Mouse (Mus musculus): Measurements from ENCODE around the gene Brd7. TPM values are rescaled to one million over a fixed set of nuclear protein-coding genes. Genes with fewer than 3 reads are reported as not detected.

Brd7 gene
- total and polyA plus RNA-seq, 2 experiments: 12.7 to 22.7 TPM

DNA sequence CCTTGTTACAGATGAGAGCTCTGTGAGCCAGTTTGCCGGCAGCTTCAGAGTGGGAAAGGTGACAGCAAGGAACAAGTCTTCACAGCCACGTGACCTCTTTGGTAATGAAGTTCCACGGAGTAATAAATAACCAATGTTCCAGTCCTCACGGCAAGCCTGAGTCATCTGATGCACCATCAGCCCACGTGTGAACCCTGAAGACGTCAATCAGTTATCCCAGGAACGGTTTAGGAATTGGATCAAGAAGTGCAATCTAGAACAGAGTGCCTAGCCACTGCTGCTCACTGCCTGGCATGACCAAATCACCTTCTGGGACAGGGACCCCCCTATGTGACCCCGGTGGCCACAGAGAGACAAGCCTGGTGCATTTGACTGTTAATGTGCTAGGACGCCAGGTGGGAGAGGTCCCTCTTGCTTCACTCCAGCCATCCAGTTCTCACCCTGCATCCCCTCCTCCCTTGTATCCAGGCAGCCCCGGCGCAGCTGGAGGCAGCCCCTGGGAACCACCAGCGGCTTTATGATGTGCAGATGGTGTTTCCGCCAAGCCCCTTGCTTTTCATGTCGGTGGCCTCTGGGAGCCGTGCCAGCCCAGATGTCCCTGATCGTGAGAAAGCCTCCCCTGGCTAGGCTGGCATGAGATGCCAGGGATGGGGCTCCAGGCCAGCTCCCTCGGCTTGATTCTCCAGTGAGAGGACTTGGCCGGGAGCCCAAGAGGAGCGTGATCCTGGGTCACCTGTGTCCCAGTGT lies 15.0 kb upstream of the Brd7 start:
- no peaks in the 10 kb centered on the region for H3K79me2 ChIP-seq (ENCODE audit: control insufficient read depth, insufficient read depth, low read length)
- TF ChIP-seq CTCF (IDR thresholded peaks at IDR 0.05; ENCODE audit: low read depth, low read length) (no peak), POLR2A (IDR thresholded peaks at IDR 0.05; ENCODE audit: extremely low read depth, insufficient read depth, low read length) (no peak)
- no peak for DNase-seq (ENCODE audit: extremely low read depth, low read depth, low spot score)
- 64% methylated on average over 19 of the region's 19 CpGs for WGBS
- H3K27me3 ChIP-seq (ENCODE audit: control insufficient read depth, insufficient read depth, low read length): peaks cover 3% of the 10 kb centered on the region; the same call in 1 of the 2 replicates
- H3K4me1 ChIP-seq (ENCODE audit: control insufficient read depth, insufficient read depth, low read length): no peaks in the 10 kb centered on the region
- no peaks in the 10 kb centered on the region for H3K36me3 ChIP-seq (ENCODE audit: control insufficient read depth, insufficient read depth, low read length)
- no peak overlapping the region for H3K27ac ChIP-seq (replicated peaks; ENCODE audit: insufficient read depth, low read depth, low read length)
- H3K4me3 ChIP-seq (ENCODE audit: insufficient read depth, low read depth, low read length): no peak overlapping the region
- no peak overlapping the region for H3K9ac ChIP-seq (ENCODE audit: low read depth, low read length)

DNA sequence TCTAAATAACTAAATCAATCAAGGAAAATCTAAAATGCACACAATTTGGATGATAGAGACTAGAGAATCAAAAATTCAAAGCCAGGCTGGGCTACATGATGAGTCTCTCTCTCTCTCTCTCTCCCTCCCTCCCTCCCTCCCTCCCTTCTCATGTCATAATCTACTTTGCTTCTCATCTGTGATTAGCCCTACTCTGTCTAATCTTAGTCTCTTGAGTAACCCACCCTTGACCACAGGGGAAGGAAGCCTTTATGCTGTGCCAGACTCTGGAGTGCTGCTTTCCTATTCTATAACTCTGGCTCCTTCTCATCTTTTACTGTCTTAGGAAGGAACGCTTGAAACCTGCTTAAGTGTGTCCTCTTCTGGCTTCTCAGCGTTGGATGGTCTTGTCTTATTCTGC lies 9.5 kb upstream of the Brd7 start:
- no peak overlapping the region for H3K9ac ChIP-seq (ENCODE audit: low read depth, low read length)
- DNase-seq (ENCODE audit: extremely low read depth, low read depth, low spot score): no peak
- H3K4me3 ChIP-seq (ENCODE audit: insufficient read depth, low read depth, low read length): no peak overlapping the region
- H3K27me3 ChIP-seq (ENCODE audit: control insufficient read depth, insufficient read depth, low read length): no peaks in the 10 kb centered on the region
- no peaks in the 10 kb centered on the region for H3K4me1 ChIP-seq (ENCODE audit: control insufficient read depth, insufficient read depth, low read length)
- 86% methylated on average over 2 of the region's 2 CpGs for WGBS
- H3K79me2 ChIP-seq (ENCODE audit: control insufficient read depth, insufficient read depth, low read length): no peaks in the 10 kb centered on the region
- H3K27ac ChIP-seq (replicated peaks; ENCODE audit: insufficient read depth, low read depth, low read length): no peak overlapping the region
- no peak for TF ChIP-seq POLR2A (IDR thresholded peaks at IDR 0.05; ENCODE audit: extremely low read depth, insufficient read depth, low read length)
- no peak for TF ChIP-seq CTCF (IDR thresholded peaks at IDR 0.05; ENCODE audit: low read depth, low read length)
- no peaks in the 10 kb centered on the region for H3K36me3 ChIP-seq (ENCODE audit: control insufficient read depth, insufficient read depth, low read length)

DNA sequence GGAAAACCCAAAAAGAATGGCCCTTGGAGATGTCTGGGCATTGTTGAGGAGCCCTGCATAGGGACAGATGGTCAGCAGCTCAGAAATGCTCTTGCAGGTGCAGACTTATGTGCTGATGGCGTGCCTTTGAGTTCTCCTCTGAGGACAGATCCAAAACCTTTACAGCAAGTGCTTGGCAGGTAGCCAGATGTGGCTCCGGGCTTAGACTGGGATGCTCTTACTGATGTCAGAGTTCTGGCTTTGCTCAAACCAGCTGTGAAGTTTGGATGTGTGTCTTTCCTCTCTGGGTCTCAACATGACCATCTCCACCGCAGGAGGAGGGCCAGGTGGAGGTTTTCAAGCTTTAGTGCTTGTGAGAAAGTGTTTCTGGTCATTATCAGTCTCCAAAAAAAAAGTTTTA lies 7.8 kb upstream of the Brd7 start:
- TF ChIP-seq POLR2A (IDR thresholded peaks at IDR 0.05; ENCODE audit: extremely low read depth, insufficient read depth, low read length) (no peak), CTCF (IDR thresholded peaks at IDR 0.05; ENCODE audit: low read depth, low read length) (no peak)
- Histone ChIP-seq H3K27ac (replicated peaks; ENCODE audit: insufficient read depth, low read depth, low read length) (no peak overlapping the region), H3K4me1 (ENCODE audit: control insufficient read depth, insufficient read depth, low read length) (no peaks in the 10 kb centered on the region), H3K4me3 (ENCODE audit: insufficient read depth, low read depth, low read length) (no peak overlapping the region), H3K27me3 (ENCODE audit: control insufficient read depth, insufficient read depth, low read length) (no peaks in the 10 kb centered on the region), H3K79me2 (ENCODE audit: control insufficient read depth, insufficient read depth, low read length) (no peaks in the 10 kb centered on the region), H3K36me3 (ENCODE audit: control insufficient read depth, insufficient read depth, low read length) (no peaks in the 10 kb centered on the region), H3K9ac (ENCODE audit: low read depth, low read length) (no peak overlapping the region)
- WGBS: 76% methylated on average over 3 of the region's 3 CpGs
- no peak for DNase-seq (ENCODE audit: extremely low read depth, low read depth, low spot score)

DNA sequence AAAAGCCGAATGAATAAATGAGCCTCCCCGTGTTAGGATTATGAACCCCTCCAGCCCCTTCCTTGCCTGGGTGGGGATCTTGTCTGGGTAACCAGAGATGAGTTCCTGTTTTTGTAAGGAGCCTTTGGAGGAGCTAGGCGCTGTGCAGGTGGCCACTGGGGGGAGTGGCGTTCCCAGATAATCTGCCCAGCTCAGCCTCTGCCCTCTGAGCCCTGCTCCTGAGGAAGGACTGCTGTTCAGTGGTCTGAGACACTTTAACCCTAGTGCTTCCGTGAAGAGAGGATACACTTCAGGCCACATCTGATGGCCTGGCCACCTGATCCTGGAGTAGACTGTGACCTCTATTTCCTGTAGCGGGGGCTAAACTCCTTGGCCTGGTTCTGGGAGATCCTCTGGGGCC lies 7.2 kb upstream of the Brd7 start:
- Histone ChIP-seq H3K36me3 (ENCODE audit: control insufficient read depth, insufficient read depth, low read length) (no peaks in the 10 kb centered on the region), H3K79me2 (ENCODE audit: control insufficient read depth, insufficient read depth, low read length) (no peaks in the 10 kb centered on the region), H3K27ac (replicated peaks; ENCODE audit: insufficient read depth, low read depth, low read length) (no peak overlapping the region), H3K4me1 (ENCODE audit: control insufficient read depth, insufficient read depth, low read length) (no peaks in the 10 kb centered on the region), H3K9ac (ENCODE audit: low read depth, low read length) (no peak overlapping the region), H3K27me3 (ENCODE audit: control insufficient read depth, insufficient read depth, low read length) (no peaks in the 10 kb centered on the region), H3K4me3 (ENCODE audit: insufficient read depth, low read depth, low read length) (no peak overlapping the region)
- WGBS: 39% methylated on average over 6 of the region's 6 CpGs
- DNase-seq (ENCODE audit: extremely low read depth, low read depth, low spot score): no peak
- TF ChIP-seq POLR2A (IDR thresholded peaks at IDR 0.05; ENCODE audit: extremely low read depth, insufficient read depth, low read length) (no peak), CTCF (IDR thresholded peaks at IDR 0.05; ENCODE audit: low read depth, low read length) (no peak)

DNA sequence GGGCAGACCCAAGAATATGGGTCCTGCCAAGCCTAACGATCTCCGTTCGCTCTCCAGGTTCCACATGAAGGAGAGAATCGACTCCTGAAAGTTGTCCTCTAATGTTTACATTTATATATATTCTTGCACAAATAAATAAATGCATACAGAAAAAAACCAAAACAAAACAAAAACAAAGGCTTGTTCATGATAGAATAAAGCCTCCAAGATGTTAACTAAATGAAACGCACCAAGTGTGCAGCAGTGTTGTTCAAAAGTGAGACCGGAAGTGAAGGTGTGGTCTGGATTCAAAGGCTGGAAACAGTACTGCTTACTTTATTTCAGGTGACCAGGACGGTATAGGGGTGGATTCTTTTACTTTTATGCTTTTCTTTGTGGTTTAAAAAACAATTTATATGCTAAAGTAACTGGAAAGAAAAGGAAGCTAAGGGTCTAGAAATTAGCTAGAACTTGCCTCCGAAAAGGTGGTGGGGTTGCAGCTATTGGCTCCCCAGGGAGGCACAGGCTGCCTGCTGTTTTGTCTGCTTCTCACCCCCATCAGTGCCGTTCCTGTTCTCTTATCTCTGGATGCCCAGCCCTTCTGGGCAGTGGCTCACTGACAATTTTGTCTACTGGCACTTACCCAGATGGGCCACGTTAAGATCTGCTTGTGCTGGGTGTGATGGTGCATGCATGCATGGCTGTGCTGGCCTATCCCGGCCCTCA lies 604 bp upstream of the Brd7 start:
- TF ChIP-seq POLR2A (IDR thresholded peaks at IDR 0.05; ENCODE audit: extremely low read depth, insufficient read depth, low read length) (no peak), CTCF (IDR thresholded peaks at IDR 0.05; ENCODE audit: low read depth, low read length) (no peak)
- H3K4me3 ChIP-seq (ENCODE audit: insufficient read depth, low read depth, low read length): peak overlapping the region; percentile 90
- 18% methylated on average over 11 of the region's 11 CpGs for WGBS
- H3K27me3 ChIP-seq (ENCODE audit: control insufficient read depth, insufficient read depth, low read length): no peaks in the 10 kb centered on the region
- no peaks in the 10 kb centered on the region; the same call in 1 of the 2 replicates for H3K4me1 ChIP-seq (ENCODE audit: control insufficient read depth, insufficient read depth, low read length)
- peaks cover 4% of the 10 kb centered on the region; the same call in 1 of the 2 replicates for H3K36me3 ChIP-seq (ENCODE audit: control insufficient read depth, insufficient read depth, low read length)
- 0 out of 2 replicates have a peak overlapping the region, but pooled peaks have one; percentile 15 for H3K27ac ChIP-seq (replicated peaks; ENCODE audit: insufficient read depth, low read depth, low read length)
- DNase-seq (ENCODE audit: extremely low read depth, low read depth, low spot score): peak; percentile 59
- peak overlapping the region; percentile 63 for H3K9ac ChIP-seq (ENCODE audit: low read depth, low read length)
- H3K79me2 ChIP-seq (ENCODE audit: control insufficient read depth, insufficient read depth, low read length): peaks cover 4% of the 10 kb centered on the region; the same call in 1 of the 2 replicates
